Mouse (Mus musculus) heart, postnatal 0 days (tissue): Measurements from ENCODE around the gene Arfgap2. TPM values are rescaled to one million over a fixed set of nuclear protein-coding genes. Genes with fewer than 3 reads are reported as not detected.
A peak's percentile ranks its signal among the peaks of the same experiment; 100 is the strongest.

ENCODE experiments used
- ATAC-seq: fragments of 200-750 bp; cut with Nextera tagmentation; 2 replicates; pipeline ENCODE4 v1.8.0; 2017; ENCODE audit warnings: low read depth, moderate number of reproducible peaks, moderate library complexity; ENCODE audit not compliant: insufficient read depth
- DNase-seq: peaks from one replicate; pipeline ENCODE4 v3.0.0-alpha.2; 2016; ENCODE audit warnings: low spot score
- H3K27ac ChIP-seq: fragments of 300-500 bp; sonication (generic); 2 replicates; pipeline ENCODE4 v1.5.1; 2014; ENCODE audit warnings: low read depth, mild to moderate bottlenecking
- H3K27me3 ChIP-seq: fragments of 300-500 bp; sonication (generic); 2 replicates; pipeline ENCODE4 v1.6.1; 2014; ENCODE audit warnings: low read length, mixed read lengths; ENCODE audit not compliant: control insufficient read depth, insufficient read depth
- H3K36me3 ChIP-seq: fragments of 300-500 bp; sonication (generic); replicated peaks from 2 replicates; pipeline ENCODE4 v1.6.1; 2014; ENCODE audit warnings: low read length, mixed read lengths; ENCODE audit not compliant: control insufficient read depth, insufficient read depth
- H3K4me1 ChIP-seq: fragments of 300-500 bp; sonication (generic); 2 replicates; pipeline ENCODE4 v1.6.1; 2014; ENCODE audit warnings: antibody characterized with exemption; ENCODE audit not compliant: control insufficient read depth, insufficient read depth
- H3K4me2 ChIP-seq: fragments of 300-500 bp; sonication (generic); 2 replicates; pipeline ENCODE4 v1.6.1; 2014; ENCODE audit warnings: low read depth, mild to moderate bottlenecking, low read length, moderate library complexity
- H3K4me3 ChIP-seq: fragments of 300-500 bp; sonication (generic); 2 replicates; pipeline ENCODE4 v1.5.1; 2014; ENCODE audit warnings: low read depth, low read length
- H3K9ac ChIP-seq: fragments of 300-500 bp; sonication (generic); replicated peaks from 2 replicates; pipeline ENCODE4 v1.6.1; 2014; ENCODE audit warnings: low read depth, low read length, mixed read lengths
- H3K9me3 ChIP-seq: fragments of 300-500 bp; sonication (generic); replicated peaks from 2 replicates; pipeline ENCODE4 v1.6.1; 2016; ENCODE audit warnings: low read length; ENCODE audit not compliant: control insufficient read depth
- CTCF ChIP-seq: IDR thresholded peaks from 2 replicates; pipeline ENCODE4 v1.5.1; 2016; ENCODE audit warnings: antibody characterized with exemption, control low read depth, low read depth
- EP300 ChIP-seq: IDR thresholded peaks from 2 replicates; pipeline ENCODE4 v1.6.1; 2016; ENCODE audit warnings: antibody characterized with exemption, low read depth
- WGBS: fragments of 180-500 bp; shearing (Covaris S2); extraction: QIAGEN DNeasy Blood & Tissue Kit; methylation state at CpG from one replicate; pipeline ENCODE4 v1.1.7; 2014; 5-methylcytosine and 5-hydroxymethylcytosine counted together
- polyA plus RNA-seq: library from polyadenylated mRNA; unstranded; fragments of >200 nt; fragmentation: Nextera tagmentation; extraction: Ambion mirVana; gene quantifications from 2 replicates; pipeline ENCODE4 v1.2.1, GENCODE M21; 2015
- total RNA-seq: library from RNA; depleted of rRNA; stranded (reverse); fragments of >200 nt; gene quantifications from 2 replicates; pipeline ENCODE4 v1.2.3, GENCODE M21; 2014; ENCODE audit warnings: low replicate concordance; rRNA removed

Gene Arfgap2
- 49.9 and 56.5 TPM in 2 replicates for total RNA-seq
- polyA plus RNA-seq = 53.0 and 56.3 TPM in 2 replicates

DNA sequence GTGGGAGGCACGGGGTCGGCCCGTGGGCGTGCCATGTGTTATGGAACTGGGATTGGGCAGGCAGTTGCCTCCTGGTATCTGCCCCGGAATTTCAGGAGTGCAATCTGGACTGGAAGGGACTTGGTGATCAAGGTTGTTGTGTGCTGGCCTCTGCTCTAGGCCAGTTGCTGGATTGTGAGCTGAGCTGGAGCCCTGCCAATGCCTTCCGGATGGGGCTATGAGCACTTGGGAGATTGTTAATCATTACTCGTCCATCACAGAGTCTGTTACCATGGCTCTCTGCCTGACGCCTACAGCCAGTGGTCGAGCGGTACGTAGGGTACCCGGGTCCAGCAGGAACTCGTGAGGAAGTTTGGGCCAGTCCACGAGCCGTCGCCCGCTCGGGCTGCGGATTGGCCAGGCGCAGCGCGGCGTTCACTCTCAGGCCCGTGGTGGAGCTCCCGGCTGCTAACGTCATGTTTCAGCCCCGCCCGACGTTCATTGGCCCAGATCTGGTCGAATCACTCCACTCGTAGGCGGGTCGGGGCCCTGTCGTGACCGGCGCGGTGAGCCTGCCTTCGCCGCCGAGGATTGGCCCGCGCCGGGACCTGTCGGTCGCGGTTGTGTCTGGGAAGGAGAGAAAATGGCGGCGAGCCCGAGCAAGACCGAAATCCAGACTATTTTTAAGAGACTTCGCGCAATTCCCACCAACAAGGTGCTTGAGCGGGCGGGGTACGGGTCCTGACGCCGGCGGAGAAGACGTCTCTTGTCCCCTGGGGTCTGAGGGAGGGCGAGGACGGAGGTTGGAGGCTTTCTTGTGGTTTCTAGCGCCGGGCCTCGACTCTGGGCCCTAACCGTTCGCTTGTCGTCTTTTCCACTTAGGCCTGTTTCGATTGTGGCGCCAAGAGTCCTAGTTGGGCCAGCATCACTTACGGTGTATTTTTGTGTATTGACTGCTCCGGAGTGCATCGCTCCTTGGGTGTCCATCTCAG lies at the start of gene Arfgap2:
TSS of gene Arfgap2 (plus strand) at position 264 of the 971 bp plus-strand sequence.
- Histone ChIP-seq H3K4me1 (peaks cover 11% of the 10 kb centered on the region; the same call in 1 of the 2 replicates), H3K9ac (peak within 1 kb of the TSS; percentile 93), H3K27me3 (no peaks in the 10 kb centered on the region), H3K4me3 (peak within 1 kb of the TSS; percentile 87), H3K9me3 (no peaks in the 10 kb centered on the region), H3K27ac (peak within 1 kb of the TSS; percentile 96), H3K36me3 (peaks cover 54% of the 10 kb centered on the region), H3K4me2 (peak within 1 kb of the TSS; percentile 88)
- DNase-seq (peak; percentile 99), ATAC-seq (peak; percentile 99)
- TF ChIP-seq CTCF (no peak), EP300 (peak; percentile 87; the same call in 1 of the 2 replicates)
- under 1% methylated on average over 72 of the region's 72 CpGs for WGBS

DNA sequence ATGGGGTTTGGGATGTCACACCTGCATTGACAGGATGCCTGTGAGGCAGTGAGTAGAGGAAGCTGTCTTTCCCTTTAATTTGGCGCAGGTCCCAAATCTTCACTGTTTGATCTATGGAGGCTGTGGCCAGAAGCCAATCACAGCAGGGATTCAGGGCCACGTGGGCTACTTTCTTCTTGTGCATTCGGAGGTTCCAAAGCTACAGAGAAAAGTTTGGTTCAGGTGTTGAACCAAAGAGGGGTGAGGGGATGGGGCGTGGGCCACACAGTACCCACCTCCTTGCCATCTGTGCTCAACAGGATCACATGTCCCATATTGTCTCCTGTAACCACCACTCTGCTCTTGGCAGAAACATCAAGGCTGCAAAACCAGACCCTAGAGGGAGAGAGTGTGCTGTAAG lies 47.7 kb upstream of the Arfgap2 start:
- H3K4me1 ChIP-seq = no peaks in the 10 kb centered on the region
- 67% methylated on average over 4 of the region's 4 CpGs for WGBS
- ATAC-seq = no peak
- no peak overlapping the region for H3K4me3 ChIP-seq
- H3K27me3 ChIP-seq = no peaks in the 10 kb centered on the region
- peaks cover 17% of the 10 kb centered on the region for H3K36me3 ChIP-seq
- no peak overlapping the region for H3K4me2 ChIP-seq
- H3K9me3 ChIP-seq = no peaks in the 10 kb centered on the region
- TF ChIP-seq CTCF (no peak), EP300 (no peak)
- H3K9ac ChIP-seq = no peak overlapping the region
- no peak for DNase-seq
- H3K27ac ChIP-seq = no peak overlapping the region

DNA sequence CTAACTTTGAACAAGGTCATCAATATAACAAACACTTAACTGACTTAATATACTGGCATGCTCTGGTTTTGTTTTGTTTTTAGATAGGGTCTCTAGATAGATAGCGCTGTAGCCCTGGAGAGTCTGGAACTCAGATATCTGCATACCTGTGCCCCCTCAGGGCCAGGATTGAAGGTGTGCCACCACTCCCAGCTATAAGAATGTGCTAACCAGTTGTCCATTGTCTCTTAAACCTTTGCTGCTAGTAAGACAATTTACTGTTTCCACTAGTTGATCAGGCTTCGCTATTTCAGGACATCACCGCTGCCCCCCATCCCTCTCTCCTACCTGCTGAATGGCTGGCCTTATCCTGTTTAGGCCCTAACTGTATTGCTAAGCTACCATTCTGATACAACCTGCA lies 44.3 kb upstream of the Arfgap2 start:
- H3K27ac ChIP-seq = no peak overlapping the region
- no peaks in the 10 kb centered on the region for H3K9me3 ChIP-seq
- no peak overlapping the region for H3K4me3 ChIP-seq
- 88% methylated on average over 3 of the region's 3 CpGs for WGBS
- no peak overlapping the region for H3K9ac ChIP-seq
- no peak for DNase-seq
- 0 out of 2 replicates have a peak, but pooled peaks cover 3% of the 10 kb centered on the region for H3K36me3 ChIP-seq
- ATAC-seq = no peak
- TF ChIP-seq CTCF (no peak), EP300 (no peak)
- H3K4me2 ChIP-seq = no peak overlapping the region
- H3K4me1 ChIP-seq = no peaks in the 10 kb centered on the region
- H3K27me3 ChIP-seq = no peaks in the 10 kb centered on the region

DNA sequence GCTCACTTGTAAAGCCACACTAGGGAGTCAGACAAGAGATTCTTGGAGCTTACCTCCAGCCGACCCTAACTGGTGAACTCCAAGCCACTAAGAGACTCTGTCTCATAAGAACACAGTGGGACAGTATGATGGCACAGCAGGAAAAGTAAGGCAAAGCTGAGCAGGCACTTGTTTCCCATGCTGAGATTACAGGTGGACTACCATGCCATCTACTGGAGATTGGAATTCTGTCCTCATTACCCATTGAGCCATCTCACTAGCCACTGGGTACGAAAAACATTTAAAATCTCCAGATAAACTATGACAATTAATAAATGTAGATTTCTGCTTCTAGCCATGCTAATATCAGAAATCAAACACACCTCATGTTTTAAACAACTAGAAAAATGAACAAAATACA lies 41.2 kb upstream of the Arfgap2 start:
- Histone ChIP-seq H3K4me2 (no peak overlapping the region), H3K36me3 (no peaks in the 10 kb centered on the region), H3K4me1 (no peaks in the 10 kb centered on the region), H3K9ac (no peak overlapping the region), H3K9me3 (no peaks in the 10 kb centered on the region), H3K27ac (no peak overlapping the region), H3K4me3 (no peak overlapping the region), H3K27me3 (no peaks in the 10 kb centered on the region)
- TF ChIP-seq EP300 (no peak), CTCF (0 out of 2 replicates have a peak, but pooled peaks have one; percentile 12)
- no peak for DNase-seq
- ATAC-seq = no peak
- 76% methylated on average over 2 of the region's 2 CpGs for WGBS

DNA sequence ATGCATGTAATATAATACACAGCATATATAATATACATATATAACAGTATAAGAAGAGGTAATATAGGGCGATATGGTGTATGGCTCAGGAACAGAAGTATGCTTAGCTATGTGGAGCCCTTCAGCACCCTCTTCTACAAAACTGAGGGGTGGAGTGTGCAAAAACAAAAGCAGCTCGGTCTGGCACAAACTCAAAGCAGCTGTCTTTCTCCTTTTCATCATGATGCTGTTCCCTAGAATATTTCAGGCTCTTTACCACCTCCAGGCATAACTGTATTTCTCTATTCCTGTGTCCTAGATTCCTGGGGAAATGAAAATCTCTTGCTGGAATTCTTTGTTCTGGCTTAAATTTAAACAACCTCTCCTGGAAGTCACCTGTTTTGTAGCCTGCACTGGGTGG lies 35.0 kb upstream of the Arfgap2 start:
- Histone ChIP-seq H3K27ac (no peak overlapping the region), H3K27me3 (no peaks in the 10 kb centered on the region), H3K4me1 (no peaks in the 10 kb centered on the region), H3K4me3 (no peak overlapping the region), H3K9me3 (no peaks in the 10 kb centered on the region), H3K4me2 (no peak overlapping the region), H3K36me3 (0 out of 2 replicates have a peak, but pooled peaks cover 5% of the 10 kb centered on the region), H3K9ac (no peak overlapping the region)
- no peak for ATAC-seq
- no peak for DNase-seq
- 72% methylated on average over 2 of the region's 2 CpGs for WGBS
- TF ChIP-seq CTCF = no peak
- TF ChIP-seq EP300 = no peak
